Mouse (Mus musculus) heart, adult 18-20 months (tissue): ENCODE measurements around the gene Polr3a. TPM values are rescaled to one million over a fixed set of nuclear protein-coding genes. Genes with fewer than 3 reads are reported as not detected.

Source experiments
- DNase-seq, 2 experiments: peaks; one replicate each; pipeline ENCODE4 v3.0.0; 2021 to 2022; ENCODE audit warnings: mixed read lengths in 1 of 2
- long read RNA-seq, 2 experiments: library from polyadenylated mRNA; stranded (forward); transcript quantifications; one replicate each; pipeline ENCODE4 v2.0.0; 2021
- total RNA-seq, 2 experiments: library from RNA; stranded (reverse); gene quantifications; 2 replicates each; pipeline ENCODE4 v1.2.3; 2021

Gene Polr3a
- 10 to 100 TPM; 12.9 to 13.8 TPM for total RNA-seq
- long read RNA-seq, experiment 1, full-length matches to known transcripts, result 5 of 9 reads
- long read RNA-seq, experiment 1, partial matches to known transcripts, result 2 of 9 reads
- long read RNA-seq, experiment 1, other reads (novel, unspliced or antisense), result 2 of 9 reads
- long read RNA-seq, experiment 2, partial matches to known transcripts, result 2 of 2 reads
- long read RNA-seq, experiment 2, other reads (novel, unspliced or antisense), result 0 of 2 reads

- peak; percentile 92 for DNase-seq
Observed at GRCm38 (mm10) chr14:24486773-24487227, at the start of gene Polr3a, which contains the start of gene Rps24. Gene Polr3a (minus strand): TSS chr14:24487058. Gene Rps24 (plus strand): TSS chr14:24487125.

DNA sequence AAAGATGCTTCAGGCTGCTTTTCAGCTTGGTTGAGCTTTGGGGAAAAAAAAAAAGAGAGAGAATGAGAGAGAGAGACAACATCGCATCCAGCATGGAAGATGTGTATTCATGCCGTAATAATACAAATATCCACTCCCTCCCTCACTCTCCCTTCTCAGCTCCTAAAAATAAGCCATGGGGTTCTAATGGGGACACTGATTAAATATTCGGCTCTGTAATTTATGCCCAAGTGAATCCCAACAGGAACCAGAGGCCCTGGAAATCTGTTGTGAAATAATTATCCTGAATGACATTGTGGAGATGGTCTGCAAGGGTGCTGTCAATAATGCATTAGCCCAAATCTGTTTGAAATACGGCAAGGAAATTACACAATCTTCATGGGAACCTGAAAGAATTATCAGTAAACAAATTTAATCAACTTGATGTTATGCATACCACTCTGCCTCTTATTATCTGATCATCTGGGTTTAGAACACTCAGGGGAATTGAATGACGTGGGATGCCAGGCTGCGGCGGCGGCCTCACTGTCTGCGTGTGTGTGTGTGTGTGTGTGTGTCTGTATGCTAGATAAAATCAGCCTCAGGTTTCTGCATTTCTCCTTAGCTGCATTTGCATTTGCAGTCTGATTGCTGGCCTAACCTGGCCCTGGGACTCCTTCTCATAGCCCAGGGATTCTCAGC lies 48.1 kb upstream of the Polr3a start:
- no peak for DNase-seq

DNA sequence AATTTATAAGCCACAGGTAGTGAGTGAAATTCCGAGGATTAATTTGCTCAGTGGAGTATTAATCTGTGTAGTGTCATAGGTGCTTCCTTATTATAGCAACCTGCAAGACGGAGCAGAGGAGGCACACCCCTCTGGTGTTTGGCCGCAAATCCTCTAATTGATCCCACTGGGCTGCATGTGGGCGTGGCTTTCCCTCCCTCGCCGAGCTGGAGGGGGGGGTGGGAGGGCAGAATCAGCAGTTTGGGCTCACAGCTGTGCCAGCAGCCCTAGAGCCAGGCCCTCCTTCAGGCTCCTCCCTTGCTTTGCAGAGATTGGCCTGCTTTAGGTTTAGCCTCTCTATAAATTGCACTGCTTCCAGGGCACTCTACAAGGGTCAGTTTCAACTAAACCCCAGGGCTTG lies 43.4 kb upstream of the Polr3a start:
- peak in 1 of 2 experiments; percentile 13 for DNase-seq

GRCm38 (mm10) chr14:24526440-24526839 lies 39.6 kb upstream of the Polr3a start:
- DNase-seq, result no peak

- DNase-seq, result no peak
Observed at GRCm38 (mm10) chr14:24525677-24526415, 39.0 kb upstream of the Polr3a start.

DNA sequence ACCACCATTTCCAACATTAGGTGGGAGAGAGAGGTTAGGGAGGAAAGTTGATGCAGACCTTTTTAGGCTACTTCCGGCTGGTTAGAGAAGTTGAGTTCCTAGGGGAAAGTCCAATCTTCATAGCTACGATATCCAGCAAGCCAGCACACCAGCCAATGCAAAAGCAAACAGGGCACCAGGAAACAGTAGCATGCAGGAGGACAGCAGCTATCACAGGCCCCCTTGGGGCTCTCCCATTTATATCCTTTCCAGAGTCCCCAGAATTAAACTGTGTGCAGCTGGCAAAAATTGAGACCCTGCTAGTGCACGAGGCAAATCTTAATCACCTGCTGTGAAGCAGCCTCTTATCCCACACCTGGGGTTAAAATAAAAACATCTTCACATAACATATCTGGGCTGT lies 38.3 kb upstream of the Polr3a start:
- no peak for DNase-seq

GRCm38 (mm10) chr14:24521597-24521996 lies 34.7 kb upstream of the Polr3a start:
- no peak for DNase-seq

- DNase-seq, result no peak
Observed at GRCm38 (mm10) chr14:24512527-24513161, 25.8 kb upstream of the Polr3a start.

- peak in 1 of 2 experiments; percentile 15 for DNase-seq
Observed at GRCm38 (mm10) chr14:24510679-24511078, 23.8 kb upstream of the Polr3a start.

DNA sequence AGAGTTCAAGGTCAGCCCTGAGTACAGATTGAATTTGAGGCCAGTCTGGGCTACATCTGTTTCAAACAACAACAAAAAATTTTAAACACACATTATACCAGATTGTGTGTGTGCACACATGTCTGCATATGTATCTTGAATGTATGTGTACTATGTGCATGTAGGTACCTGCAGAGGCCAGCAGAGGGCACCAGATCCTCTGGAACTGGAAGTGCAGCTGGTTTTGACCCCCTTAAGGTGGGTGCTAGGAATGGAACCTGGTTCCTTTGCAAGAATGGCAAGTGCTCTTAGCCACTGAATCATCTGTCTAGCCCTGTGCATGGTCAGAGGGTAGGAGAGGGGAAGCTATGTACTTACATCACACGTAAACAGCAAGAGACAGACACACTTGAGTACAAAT lies 23.4 kb upstream of the Polr3a start:
- DNase-seq, result no peak

GRCm38 (mm10) chr14:24509557-24509956 lies 22.7 kb upstream of the Polr3a start:
- DNase-seq, result peak in 1 of 2 experiments; percentile 28

- DNase-seq, result no peak
Observed at GRCm38 (mm10) chr14:24508070-24508773, 21.4 kb upstream of the Polr3a start.

- no peak for DNase-seq
Observed at GRCm38 (mm10) chr14:24507452-24508069, 20.7 kb upstream of the Polr3a start.

DNA sequence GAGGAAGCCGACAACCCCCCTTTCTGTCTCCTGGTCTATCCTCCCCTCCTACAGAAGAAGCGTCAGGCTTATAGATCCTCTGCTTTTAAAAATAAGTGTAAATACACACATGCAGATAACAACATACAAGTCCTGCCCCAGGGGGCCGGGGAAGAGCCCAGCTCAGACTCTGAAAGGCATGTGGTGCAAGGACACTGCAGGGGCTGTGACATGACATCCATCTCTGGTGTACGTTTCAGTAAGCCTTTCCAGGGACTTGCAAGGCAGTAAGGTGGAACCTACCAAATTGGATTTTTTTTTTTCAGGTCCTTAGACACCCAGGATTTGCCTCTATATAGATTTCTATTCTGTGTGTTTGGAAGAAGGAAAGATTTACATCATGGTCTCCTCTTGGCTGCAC lies 14.4 kb upstream of the Polr3a start:
- no peak for DNase-seq

DNA sequence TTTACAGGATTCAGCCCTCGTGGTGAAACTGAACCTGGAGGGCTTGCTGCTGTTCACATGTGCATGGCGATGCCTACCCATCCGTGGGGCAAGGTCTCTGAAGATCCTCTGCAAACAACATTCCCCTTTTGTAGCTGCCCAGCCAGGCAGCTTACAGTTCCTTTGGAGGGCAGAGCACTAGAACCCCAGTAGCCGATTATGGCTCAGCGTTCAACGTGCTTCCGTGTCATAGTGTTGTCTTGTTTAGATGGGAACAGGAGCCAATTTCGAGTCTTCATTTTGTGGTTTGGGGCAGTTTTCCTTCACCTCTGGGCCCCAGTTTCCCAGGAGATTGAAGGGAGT lies 14.0 kb upstream of the Polr3a start:
- DNase-seq, result no peak

DNA sequence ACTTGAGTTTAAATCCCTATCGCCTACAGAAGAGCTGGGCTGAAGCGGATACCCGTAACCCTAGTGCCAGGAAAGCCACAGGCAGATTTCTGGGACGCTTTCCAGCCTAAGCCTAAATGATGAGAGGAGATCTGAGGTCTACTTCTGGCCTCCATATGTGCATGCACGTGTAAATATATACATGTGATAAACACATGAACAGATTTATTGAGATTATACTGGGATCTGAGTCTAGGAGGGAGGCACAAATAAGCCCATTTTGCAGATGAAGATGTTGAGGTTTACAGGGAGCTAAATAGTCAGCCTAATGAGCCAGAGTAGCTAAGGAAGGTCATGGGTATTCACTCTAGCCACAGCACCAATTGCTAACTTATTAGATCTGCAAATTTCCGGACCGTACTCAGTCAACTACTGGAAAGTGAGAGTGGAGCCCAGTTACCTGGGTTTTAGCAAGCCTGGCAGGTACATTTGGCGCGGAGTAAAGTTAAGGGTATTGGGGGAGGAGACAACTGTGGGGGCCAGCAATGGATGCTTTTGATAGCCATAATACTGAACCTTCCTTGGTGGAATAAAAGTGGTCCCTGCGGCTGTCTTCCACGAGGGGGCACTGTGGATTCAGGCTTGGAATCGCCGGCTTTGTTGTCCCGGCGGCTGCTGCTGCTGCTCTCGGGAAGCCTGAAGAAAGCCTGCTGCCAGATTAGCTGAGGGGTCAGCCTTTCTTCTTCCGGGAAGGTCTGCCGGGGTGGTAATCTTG lies 13.4 kb upstream of the Polr3a start:
- peak; percentile 78 to 93 for DNase-seq

DNA sequence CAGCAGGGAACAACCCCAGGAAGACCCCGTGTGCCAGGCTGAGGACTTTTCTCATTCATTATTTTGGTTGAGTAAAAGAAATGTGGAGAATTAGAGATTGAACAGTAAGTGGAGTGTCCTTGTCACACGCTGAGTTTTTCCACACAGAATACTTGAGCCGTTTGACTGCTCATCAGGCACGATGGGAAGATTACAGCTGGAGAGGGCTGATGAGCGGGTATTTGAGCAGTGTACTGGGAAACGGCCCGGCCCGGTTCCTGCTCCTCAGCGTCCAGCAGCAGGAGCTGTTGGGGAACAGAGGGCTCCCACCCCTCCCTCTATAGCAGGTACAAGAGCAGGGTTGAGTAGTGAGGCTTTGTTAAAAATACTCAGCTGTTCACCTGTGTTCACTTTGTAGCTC lies 12.6 kb upstream of the Polr3a start:
- DNase-seq, result no peak

DNA sequence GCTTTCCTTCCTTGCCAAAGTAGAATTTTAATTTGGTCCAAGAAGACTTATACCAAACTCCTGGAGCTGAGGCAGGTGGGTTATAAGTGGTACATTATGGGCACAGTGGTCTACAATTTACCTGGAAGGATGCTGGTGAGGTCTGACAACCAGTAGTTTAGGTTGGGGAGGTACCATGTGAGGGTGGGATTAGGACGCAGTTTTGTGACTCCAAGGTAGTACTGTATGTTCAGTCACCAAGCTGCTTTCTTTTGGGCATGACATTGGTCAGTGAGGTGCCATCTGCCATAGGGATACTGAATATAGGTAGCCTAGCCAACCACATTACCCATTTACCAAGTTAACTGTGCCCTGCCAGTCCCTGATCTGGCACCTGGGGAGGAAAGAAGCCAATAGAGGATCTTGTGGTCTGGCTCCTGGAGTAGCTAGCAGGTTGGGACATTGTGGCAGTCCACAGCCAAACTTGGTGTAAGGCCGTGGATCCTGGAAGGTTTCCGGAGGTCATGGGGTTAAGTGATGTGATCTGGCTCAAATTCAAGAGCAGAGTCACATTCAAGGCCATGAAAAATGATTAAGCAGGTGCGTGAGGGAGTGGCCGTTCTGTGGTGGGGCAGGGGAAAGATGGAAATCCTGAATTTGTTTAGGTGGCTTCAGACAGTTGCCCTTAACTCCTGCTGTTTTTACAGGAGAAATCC lies 11.8 kb upstream of the Polr3a start:
- DNase-seq, result no peak

DNA sequence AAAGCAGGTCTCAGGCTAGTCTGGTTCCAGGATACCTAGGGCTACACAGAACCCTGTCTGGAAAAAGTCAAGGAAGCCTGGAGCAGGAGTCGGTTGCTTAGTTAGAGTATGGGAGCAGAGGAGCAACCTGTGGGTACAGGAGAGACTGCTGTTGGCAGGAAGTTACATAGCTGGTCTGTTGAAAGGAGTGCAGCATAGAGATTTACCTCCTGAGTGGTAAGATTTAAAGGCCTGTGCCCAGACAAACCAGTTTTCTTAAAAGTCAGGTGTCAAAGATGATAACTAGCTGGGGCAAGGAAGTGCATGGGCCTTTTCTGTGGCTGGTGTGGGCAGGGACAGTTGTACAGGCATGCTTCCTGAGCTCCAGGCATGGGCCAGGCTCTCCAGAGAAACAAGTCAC lies 10.6 kb upstream of the Polr3a start:
- DNase-seq, result no peak

- peak; percentile 44 to 46 for DNase-seq
Observed at GRCm38 (mm10) chr14:24496507-24496906, 9.6 kb upstream of the Polr3a start.
